Mouse (Mus musculus): ENCODE data around the gene 4921524J17Rik. TPM values are rescaled to one million over a fixed set of nuclear protein-coding genes. Genes with fewer than 3 reads are reported as not detected.

4921524J17Rik gene
- polyA plus RNA-seq (2015; fragmentation: Nextera tagmentation; extraction: Ambion mirVana) = 37.4 and 37.6 TPM in 2 replicates

DNA sequence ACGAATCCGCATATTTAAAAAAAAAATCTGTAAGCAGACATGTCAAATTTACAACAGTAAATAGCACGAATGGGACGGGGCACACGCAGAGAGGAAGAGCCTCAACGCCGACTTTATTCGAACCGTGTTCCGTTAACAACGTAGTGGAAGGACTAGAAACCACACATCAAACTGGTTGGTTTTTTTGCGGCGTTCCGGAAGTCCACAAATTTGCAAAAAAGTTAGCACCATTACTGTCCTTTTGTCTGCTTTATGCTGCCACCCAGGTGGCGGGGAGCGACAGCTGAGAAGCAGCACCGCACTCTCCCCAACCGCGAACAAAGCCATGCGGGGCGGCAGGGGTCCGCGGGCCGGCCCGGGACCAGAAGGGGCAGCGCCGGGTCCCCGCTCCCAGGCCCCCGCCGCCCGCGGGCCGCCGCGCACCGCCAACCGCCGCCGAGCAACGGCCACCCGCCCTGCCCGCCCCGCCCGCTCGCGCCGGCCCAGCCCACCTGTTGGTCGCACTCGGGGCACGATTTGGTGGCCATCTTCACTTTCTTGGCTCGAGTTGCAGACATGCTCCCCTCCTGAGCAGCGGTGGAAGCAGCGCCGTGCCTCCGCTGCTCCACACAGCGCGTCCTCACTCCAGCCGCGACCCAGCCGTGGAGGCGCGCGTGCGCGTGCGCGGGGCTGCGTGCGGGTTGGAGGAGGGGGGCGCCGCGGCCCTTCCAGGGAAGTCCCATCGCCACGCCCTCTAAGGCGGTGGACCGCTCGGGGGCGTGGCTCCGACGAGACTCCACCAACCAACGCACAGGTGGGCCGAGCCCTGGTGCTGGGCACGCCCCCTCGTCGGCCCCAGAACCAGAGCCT is at the start of gene 4921524J17Rik:
Gene 4921524J17Rik (minus strand): TSS at position 666 of the 849 bp plus-strand sequence.
- H3K4me1 ChIP-seq = peaks cover 29% of the 10 kb centered on the region
- WGBS = under 1% methylated on average over 72 of the region's 85 CpGs
- H3K36me3 ChIP-seq = no peaks in the 10 kb centered on the region
- peak within 1 kb of the TSS; percentile 58 for H3K4me2 ChIP-seq
- H3K9me3 ChIP-seq (replicated peaks) = no peaks in the 10 kb centered on the region
- peak within 1 kb of the TSS; percentile 61 for H3K4me3 ChIP-seq (replicated peaks)
- peak; percentile 100 for ATAC-seq (ENCODE audit: low FRiP score)
- H3K9ac ChIP-seq (replicated peaks) = peak within 1 kb of the TSS; percentile 67
- peak within 1 kb of the TSS; percentile 90 for H3K27ac ChIP-seq (replicated peaks)
- H3K27me3 ChIP-seq (replicated peaks) = no peaks in the 10 kb centered on the region

- H3K27me3 ChIP-seq (replicated peaks) = no peaks in the 10 kb centered on the region
- no peak overlapping the region for H3K27ac ChIP-seq (replicated peaks)
- H3K4me3 ChIP-seq (replicated peaks) = no peak overlapping the region
- ATAC-seq (ENCODE audit: low FRiP score) = no peak
- no peaks in the 10 kb centered on the region for H3K36me3 ChIP-seq
- H3K9me3 ChIP-seq (replicated peaks) = no peaks in the 10 kb centered on the region
- peaks cover 5% of the 10 kb centered on the region; the same call in 1 of the 2 replicates for H3K4me1 ChIP-seq
- H3K4me2 ChIP-seq = no peak overlapping the region
- WGBS = 69% methylated on average over 6 of the region's 6 CpGs
- H3K9ac ChIP-seq (replicated peaks) = no peak overlapping the region
These were observed 49.8 kb upstream of the 4921524J17Rik start for GRCm38 (mm10) chr8:85482427-85482826.

DNA sequence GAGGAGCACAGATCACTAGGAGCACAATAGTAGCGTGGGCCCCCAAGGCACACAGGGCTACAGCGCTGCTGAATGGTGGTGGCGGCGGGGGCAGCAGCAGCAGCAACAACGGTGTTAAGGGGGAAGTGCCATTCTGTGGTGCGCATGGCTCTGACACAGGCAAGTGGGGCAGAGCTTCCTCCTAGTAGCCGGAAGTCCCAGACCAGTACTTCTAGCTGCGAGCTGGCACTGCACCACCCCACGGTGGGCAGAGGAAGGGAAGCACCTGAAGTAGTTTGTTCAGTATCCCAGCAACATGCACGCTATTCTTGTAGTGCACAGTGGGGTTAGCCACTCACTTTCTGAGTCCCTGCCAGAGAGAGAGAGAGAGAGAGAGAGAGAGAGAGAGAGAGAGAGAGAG is 49.3 kb upstream of the 4921524J17Rik start:
- Histone ChIP-seq H3K36me3 (no peaks in the 10 kb centered on the region), H3K9ac (replicated peaks) (0 out of 2 replicates have a peak overlapping the region, but pooled peaks have one; percentile 17), H3K27ac (replicated peaks) (no peak overlapping the region), H3K9me3 (replicated peaks) (no peaks in the 10 kb centered on the region), H3K4me2 (peak overlapping the region; percentile 46), H3K4me1 (peaks cover 5% of the 10 kb centered on the region; the same call in 1 of the 2 replicates), H3K27me3 (replicated peaks) (no peaks in the 10 kb centered on the region), H3K4me3 (replicated peaks) (peak overlapping the region; percentile 16; the same call in 1 of the 2 replicates)
- WGBS = 24% methylated on average over 10 of the region's 10 CpGs
- ATAC-seq (ENCODE audit: low FRiP score) = 0 out of 2 replicates have a peak, but pooled peaks have one; percentile 50

- Histone ChIP-seq H3K27me3 (replicated peaks) (no peaks in the 10 kb centered on the region), H3K36me3 (no peaks in the 10 kb centered on the region), H3K4me3 (replicated peaks) (no peak overlapping the region), H3K9me3 (replicated peaks) (no peaks in the 10 kb centered on the region), H3K4me1 (peaks cover 5% of the 10 kb centered on the region; the same call in 1 of the 2 replicates), H3K9ac (replicated peaks) (no peak overlapping the region), H3K4me2 (no peak overlapping the region), H3K27ac (replicated peaks) (no peak overlapping the region)
- no peak for ATAC-seq (ENCODE audit: low FRiP score)
- 89% methylated on average over 2 of the region's 2 CpGs for WGBS
These were observed 47.1 kb upstream of the 4921524J17Rik start for GRCm38 (mm10) chr8:85479710-85480109.

DNA sequence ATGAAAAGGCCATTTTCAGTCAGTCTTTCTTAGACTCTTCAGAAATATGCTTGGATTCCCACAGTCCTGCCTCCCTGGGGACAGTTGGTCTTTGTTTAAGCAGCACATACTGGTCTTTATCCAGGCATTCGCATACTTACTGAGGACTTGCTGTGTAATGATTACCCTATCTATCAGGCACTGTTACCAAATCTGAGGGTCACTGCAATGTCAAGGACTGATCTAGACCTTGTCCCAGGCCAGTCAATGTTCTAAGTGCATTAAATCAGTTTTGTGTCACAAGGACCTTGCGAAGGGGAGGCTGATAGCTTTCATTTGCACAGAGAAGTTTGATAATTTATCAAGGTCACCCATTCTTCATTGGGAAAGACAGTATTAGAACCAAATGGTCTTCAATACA is 45.8 kb upstream of the 4921524J17Rik start:
- Histone ChIP-seq H3K36me3 (no peaks in the 10 kb centered on the region), H3K27ac (replicated peaks) (no peak overlapping the region), H3K9ac (replicated peaks) (no peak overlapping the region), H3K9me3 (replicated peaks) (no peaks in the 10 kb centered on the region), H3K27me3 (replicated peaks) (no peaks in the 10 kb centered on the region), H3K4me2 (no peak overlapping the region), H3K4me1 (peaks cover 5% of the 10 kb centered on the region; the same call in 1 of the 2 replicates), H3K4me3 (replicated peaks) (no peak overlapping the region)
- ATAC-seq (ENCODE audit: low FRiP score) = no peak
- 78% methylated on average over 2 of the region's 2 CpGs for WGBS

- peaks cover 5% of the 10 kb centered on the region; the same call in 1 of the 2 replicates for H3K4me1 ChIP-seq
- no peaks in the 10 kb centered on the region for H3K27me3 ChIP-seq (replicated peaks)
- no peak overlapping the region for H3K4me2 ChIP-seq
- H3K36me3 ChIP-seq = no peaks in the 10 kb centered on the region
- no peak overlapping the region for H3K9ac ChIP-seq (replicated peaks)
- H3K9me3 ChIP-seq (replicated peaks) = no peaks in the 10 kb centered on the region
- no peak for ATAC-seq (ENCODE audit: low FRiP score)
- 87% methylated on average over 4 of the region's 4 CpGs for WGBS
- H3K4me3 ChIP-seq (replicated peaks) = no peak overlapping the region
- no peak overlapping the region for H3K27ac ChIP-seq (replicated peaks)
These were observed 44.4 kb upstream of the 4921524J17Rik start for GRCm38 (mm10) chr8:85476970-85477545.

DNA sequence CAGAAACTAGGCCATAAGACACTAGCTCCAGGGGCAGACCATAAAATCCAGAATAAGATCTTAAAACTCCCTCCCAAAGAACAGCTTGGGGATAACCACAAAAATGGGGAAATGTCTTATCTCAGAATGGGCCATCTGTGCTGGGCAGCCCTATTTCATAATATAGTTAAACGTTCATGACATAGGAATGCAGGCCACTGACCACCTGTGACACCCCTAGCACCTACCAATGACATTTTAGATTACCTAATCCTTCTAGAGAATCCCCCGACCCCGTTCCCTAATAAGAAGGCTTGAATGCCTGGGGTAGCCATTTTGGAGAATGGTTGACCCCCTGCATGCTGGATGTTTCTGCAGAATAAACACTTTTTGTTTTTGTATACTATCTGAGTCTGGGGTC is 42.3 kb upstream of the 4921524J17Rik start:
- ATAC-seq (ENCODE audit: low FRiP score) = no peak
- Histone ChIP-seq H3K27ac (replicated peaks) (no peak overlapping the region), H3K4me3 (replicated peaks) (no peak overlapping the region), H3K27me3 (replicated peaks) (no peaks in the 10 kb centered on the region), H3K4me2 (no peak overlapping the region), H3K36me3 (no peaks in the 10 kb centered on the region), H3K4me1 (no peaks in the 10 kb centered on the region), H3K9ac (replicated peaks) (no peak overlapping the region), H3K9me3 (replicated peaks) (no peaks in the 10 kb centered on the region)
- 97% methylated on average over 3 of the region's 3 CpGs for WGBS

DNA sequence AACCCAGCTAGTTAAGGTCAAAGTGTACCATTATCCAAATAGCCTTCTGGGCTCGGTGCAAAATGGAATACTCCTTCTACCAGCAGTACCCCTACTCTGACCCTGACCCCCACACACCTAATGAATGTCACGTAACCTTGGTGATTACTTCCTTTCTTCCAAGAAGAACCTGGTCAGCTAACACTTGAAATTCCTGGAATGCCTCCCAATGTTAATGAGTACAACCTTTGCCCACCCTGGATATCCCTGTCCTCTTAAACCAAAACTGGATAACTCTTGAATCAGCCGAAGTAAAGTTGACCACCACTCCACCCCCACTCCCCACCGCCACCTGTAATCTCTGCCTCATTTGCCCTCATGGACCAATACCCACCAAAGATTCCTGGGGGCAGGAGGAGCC is 40.6 kb upstream of the 4921524J17Rik start:
- no peaks in the 10 kb centered on the region for H3K27me3 ChIP-seq (replicated peaks)
- H3K4me1 ChIP-seq = no peaks in the 10 kb centered on the region
- no peak for ATAC-seq (ENCODE audit: low FRiP score)
- H3K9ac ChIP-seq (replicated peaks) = no peak overlapping the region
- H3K9me3 ChIP-seq (replicated peaks) = no peaks in the 10 kb centered on the region
- H3K36me3 ChIP-seq = no peaks in the 10 kb centered on the region
- H3K4me3 ChIP-seq (replicated peaks) = no peak overlapping the region
- no peak overlapping the region for H3K27ac ChIP-seq (replicated peaks)
- 90% methylated on average over 4 of the region's 4 CpGs for WGBS
- no peak overlapping the region for H3K4me2 ChIP-seq

GRCm38 (mm10) chr8:85472800-85473199 is 40.2 kb upstream of the 4921524J17Rik start:
- ATAC-seq (ENCODE audit: low FRiP score) = no peak
- Histone ChIP-seq H3K27me3 (replicated peaks) (no peaks in the 10 kb centered on the region), H3K4me2 (no peak overlapping the region), H3K36me3 (no peaks in the 10 kb centered on the region), H3K9ac (replicated peaks) (no peak overlapping the region), H3K4me1 (no peaks in the 10 kb centered on the region), H3K9me3 (replicated peaks) (no peaks in the 10 kb centered on the region), H3K4me3 (replicated peaks) (no peak overlapping the region), H3K27ac (replicated peaks) (no peak overlapping the region)
- 83% methylated on average over 6 of the region's 6 CpGs for WGBS

- no peak overlapping the region for H3K4me2 ChIP-seq
- no peak overlapping the region for H3K4me3 ChIP-seq (replicated peaks)
- no peak overlapping the region for H3K9ac ChIP-seq (replicated peaks)
- no peaks in the 10 kb centered on the region for H3K4me1 ChIP-seq
- WGBS = 78% methylated on average over 8 of the region's 8 CpGs
- H3K27me3 ChIP-seq (replicated peaks) = no peaks in the 10 kb centered on the region
- H3K36me3 ChIP-seq = no peaks in the 10 kb centered on the region
- no peaks in the 10 kb centered on the region for H3K9me3 ChIP-seq (replicated peaks)
- no peak for ATAC-seq (ENCODE audit: low FRiP score)
- no peak overlapping the region for H3K27ac ChIP-seq (replicated peaks)
These were observed 38.1 kb upstream of the 4921524J17Rik start for GRCm38 (mm10) chr8:85470753-85471152.

DNA sequence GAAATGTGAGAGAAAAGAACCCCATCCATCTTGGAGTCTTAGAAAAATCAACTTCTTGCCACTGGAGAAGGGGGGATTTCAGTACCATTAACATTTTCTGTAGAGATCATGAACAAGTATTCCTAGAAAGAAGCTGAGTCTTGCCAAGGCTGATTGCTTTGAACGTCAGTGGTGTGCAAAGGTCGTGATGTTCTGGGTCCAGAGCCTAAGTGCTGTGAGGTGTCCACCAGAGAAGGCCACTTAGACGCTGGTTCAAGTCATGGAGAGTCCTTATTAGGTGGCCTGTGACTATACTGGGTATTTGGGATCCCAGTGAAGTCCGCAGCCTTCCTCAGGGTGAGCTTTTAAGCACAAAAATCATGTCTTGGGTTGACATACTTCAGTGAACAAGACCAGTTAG is 33.4 kb upstream of the 4921524J17Rik start:
- Histone ChIP-seq H3K4me1 (no peaks in the 10 kb centered on the region), H3K27ac (replicated peaks) (no peak overlapping the region), H3K27me3 (replicated peaks) (no peaks in the 10 kb centered on the region), H3K4me3 (replicated peaks) (no peak overlapping the region), H3K9me3 (replicated peaks) (no peaks in the 10 kb centered on the region), H3K4me2 (no peak overlapping the region), H3K36me3 (no peaks in the 10 kb centered on the region), H3K9ac (replicated peaks) (no peak overlapping the region)
- 90% methylated on average over 4 of the region's 4 CpGs for WGBS
- ATAC-seq (ENCODE audit: low FRiP score) = no peak

GRCm38 (mm10) chr8:85464316-85464715 is 31.7 kb upstream of the 4921524J17Rik start:
- H3K4me2 ChIP-seq = no peak overlapping the region
- H3K27ac ChIP-seq (replicated peaks) = no peak overlapping the region
- H3K4me1 ChIP-seq = no peaks in the 10 kb centered on the region
- no peaks in the 10 kb centered on the region for H3K9me3 ChIP-seq (replicated peaks)
- H3K36me3 ChIP-seq = no peaks in the 10 kb centered on the region
- H3K4me3 ChIP-seq (replicated peaks) = no peak overlapping the region
- H3K9ac ChIP-seq (replicated peaks) = no peak overlapping the region
- no peaks in the 10 kb centered on the region for H3K27me3 ChIP-seq (replicated peaks)
- no peak for ATAC-seq (ENCODE audit: low FRiP score)
